Mouse (Mus musculus) T-cell, adult 66 days (primary cell): ENCODE data around the gene Rhbdd3. TPM values are rescaled to one million over a fixed set of nuclear protein-coding genes. Genes with fewer than 3 reads are reported as not detected.

Experiments used
- total RNA-seq, 2 experiments: library from RNA; stranded (reverse); gene quantifications; 3 replicates in 1 of 2; 4 replicates in 1 of 2; pipeline ENCODE4 v1.2.4; 2023

Rhbdd3 gene
- 1 to 10 TPM; 4.8 to 6.0 TPM for total RNA-seq

DNA sequence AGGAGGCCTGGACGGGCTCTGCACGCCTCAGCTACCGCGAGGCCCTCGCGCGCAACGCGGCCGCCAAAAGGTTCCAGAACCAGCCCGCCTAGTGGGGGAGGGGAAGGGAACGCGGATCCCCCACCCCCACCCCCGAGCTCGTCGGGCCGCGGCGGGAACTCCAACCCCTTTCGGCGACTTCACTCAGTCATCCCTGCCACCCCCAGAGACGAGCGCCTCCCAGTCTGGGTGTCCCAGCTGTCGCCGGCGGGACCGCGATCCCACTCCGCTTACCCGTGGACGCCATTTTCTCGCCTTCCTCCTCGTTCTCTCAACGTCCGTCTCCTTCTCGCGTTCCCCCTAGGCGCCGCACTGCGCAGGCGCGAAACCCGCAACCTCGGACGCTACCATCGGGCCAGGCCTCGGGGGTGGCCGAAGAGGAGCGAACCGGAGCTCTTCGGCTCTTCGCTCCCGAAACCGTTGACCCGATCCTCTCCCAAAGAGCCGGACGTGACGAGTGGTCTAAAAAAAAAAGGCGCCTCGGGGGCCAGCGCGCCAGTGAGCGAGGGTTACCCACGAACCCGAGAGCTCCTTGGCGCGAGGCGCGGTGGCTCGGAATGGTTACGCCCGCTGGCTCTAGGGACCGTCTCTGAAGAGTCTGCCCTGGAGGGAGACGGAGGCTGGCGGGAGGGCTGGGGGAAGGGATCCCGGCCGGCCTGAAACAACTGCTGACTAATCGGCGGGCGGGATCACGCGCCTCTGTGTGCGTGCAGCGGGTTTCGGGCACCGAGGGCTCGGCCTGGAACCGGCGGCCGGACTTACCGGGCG, at the start of gene Rhbdd3, which contains the start of gene Ewsr1:
TSS of gene Rhbdd3 (plus strand) at position 191 of the 807 bp plus-strand sequence.
TSS of gene Ewsr1 (minus strand) at position 531 of the 807 bp plus-strand sequence.

DNA sequence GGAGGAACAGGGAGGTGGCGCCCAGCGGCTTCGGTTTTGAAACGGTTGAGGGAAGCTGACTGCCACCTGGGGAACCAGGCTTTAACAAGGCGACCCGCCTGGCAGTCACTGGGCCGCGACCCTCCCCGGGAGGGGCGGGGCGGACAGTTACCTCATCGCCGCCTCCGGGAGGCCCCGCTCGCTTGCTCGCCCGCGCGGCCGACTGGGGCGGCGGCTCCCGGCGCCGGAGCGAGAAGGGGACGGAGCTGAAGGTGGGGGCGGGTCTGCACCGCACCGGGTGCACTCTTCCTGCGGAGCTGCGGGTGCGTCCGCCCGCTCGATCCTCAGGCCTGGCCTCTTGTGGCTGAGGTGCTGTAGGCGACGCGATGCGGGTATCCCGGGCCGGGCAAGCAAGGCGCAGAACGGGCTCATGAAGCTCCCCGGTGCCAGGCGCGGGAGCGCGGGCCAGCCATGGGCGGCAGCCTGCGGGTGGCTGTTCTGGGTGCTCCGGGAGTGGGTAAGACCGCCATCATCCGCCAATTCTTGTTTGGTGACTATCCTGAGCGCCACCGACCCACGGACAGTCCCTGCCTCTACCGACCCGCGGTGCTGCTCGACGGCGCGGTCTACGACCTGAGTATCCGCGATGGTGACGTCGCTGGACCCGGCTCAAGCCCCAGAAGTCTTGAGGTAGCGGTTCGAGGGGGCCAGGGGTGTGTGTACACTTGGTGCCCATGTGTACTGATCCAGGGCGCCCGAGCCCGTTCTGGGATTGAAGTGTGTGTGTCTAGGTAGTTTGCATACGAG, 40.7 kb upstream of the Rhbdd3 start, which contains the start of gene Rasl10a:
TSS of gene Rasl10a (plus strand) at position 273 of the 786 bp plus-strand sequence.

DNA sequence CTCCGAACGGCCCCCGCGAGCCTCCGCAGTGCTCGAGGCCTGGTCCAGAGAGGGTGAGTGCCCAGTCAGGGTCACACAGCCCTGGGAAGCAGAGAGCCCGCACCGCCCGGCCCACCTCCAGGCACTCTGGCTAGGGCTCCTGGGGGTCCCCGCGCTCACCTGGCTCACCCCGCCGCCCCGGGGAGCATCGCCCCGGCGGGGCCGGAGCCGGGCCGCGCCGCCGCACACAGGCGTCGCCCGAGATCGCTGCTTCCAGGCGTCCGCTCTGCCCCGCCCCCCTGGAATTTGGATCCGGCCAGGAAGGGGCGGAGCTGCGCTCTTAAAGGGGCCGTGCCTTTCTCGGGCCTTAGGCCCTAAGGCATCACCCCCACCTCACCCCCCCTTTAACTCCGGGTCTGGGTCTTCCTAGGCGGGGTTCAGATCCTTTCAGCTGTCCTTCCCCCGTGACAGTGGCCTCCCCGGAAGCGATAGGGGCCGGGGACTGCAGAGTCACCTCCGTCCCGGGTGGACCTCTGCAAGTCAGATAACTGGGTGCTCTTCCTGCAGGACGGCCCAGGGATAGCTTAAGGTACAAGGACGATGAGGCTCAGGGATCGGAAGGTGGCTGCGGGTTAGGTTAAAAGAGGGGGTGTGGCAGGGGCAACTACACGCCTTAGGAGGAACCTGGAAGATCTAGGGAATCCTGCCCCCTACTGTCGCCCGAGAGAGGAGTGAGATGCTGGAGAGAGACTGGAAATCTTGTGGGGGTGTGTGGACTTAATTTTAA, 33.5 kb upstream of the Rhbdd3 start, which contains the start of gene Gas2l1:
TSS of gene Gas2l1 (minus strand) at position 272 of the 766 bp plus-strand sequence.

GRCm38 (mm10) chr11:5151680-5152337, 53.1 kb downstream of the Rhbdd3 start, which contains the start of gene Emid1:
Gene Emid1, minus strand, starts transcription at chr11:5152257.

Other genes starting within 250 kb of the Rhbdd3 start
- 10 to 100 TPM; 53.7 to 57.5 TPM for gene Nf2, start 249.4 kb upstream of the Rhbdd3 start, total RNA-seq
- gene Nipsnap1, start 225.0 kb upstream of the Rhbdd3 start, total RNA-seq, result 10 to 100 TPM; 26.0 to 27.1 TPM
- 10 to 100 TPM; 42.6 to 42.8 TPM for gene Thoc5, start 203.6 kb upstream of the Rhbdd3 start, total RNA-seq
- gene Nefh, start 150.9 kb upstream of the Rhbdd3 start, total RNA-seq, result 1 to 10 TPM; 3.3 to 3.5 TPM
- 10 to 100 TPM; 89.9 to 92.1 TPM for gene Ap1b1, start 112.1 kb upstream of the Rhbdd3 start, total RNA-seq
- not detected for gene Rasl10a, start 40.8 kb upstream of the Rhbdd3 start, total RNA-seq
- gene Gas2l1, start 33.6 kb upstream of the Rhbdd3 start, total RNA-seq, result under 1 TPM in 1 of 2 experiments, not detected in 1; 0.53 TPM
- gene Ewsr1, start 340 bp downstream of the Rhbdd3 start, total RNA-seq, result 100 to 1,000 TPM; 562 to 608 TPM
- gene Emid1, start 53.3 kb downstream of the Rhbdd3 start, total RNA-seq, result 1 to 10 TPM; 6.2 to 6.5 TPM
- 10 to 100 TPM; 31.7 to 33.4 TPM for gene Kremen1, start 162.6 kb downstream of the Rhbdd3 start, total RNA-seq